Mouse (Mus musculus): Measurements from ENCODE around the gene Cirbp.

DNA sequence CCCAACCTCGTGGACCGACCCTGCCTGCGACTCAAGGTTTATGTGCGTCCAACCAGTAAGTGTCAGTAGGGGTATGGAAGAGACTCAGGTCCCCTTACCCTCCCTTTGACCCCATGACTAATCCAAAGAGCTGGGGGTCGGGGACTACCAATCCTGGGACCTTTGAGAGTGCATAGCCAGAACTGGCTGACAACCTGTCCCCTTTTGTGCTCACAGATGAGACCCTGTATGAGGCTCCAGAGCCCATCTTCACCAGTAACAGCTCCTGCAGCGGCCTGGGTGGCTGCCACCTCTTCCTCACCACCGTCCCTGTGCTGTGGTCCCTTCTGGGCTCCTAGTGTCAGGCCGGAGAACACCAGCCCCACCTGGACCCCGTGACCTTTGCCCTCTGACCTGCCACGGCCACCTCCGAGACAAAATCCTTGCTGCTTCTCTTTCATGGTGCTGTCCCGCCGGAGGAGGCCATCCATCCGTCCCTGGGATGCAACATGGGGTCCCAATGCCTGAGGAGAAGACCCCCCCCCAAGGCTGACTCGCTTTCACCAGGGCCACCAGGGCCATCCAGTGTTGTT, 22.8 kb downstream of the Cirbp start:
- TF ChIP-seq CTCF (IDR thresholded peaks at IDR 0.05; ENCODE audit: low read depth) (no peak), EP300 (IDR thresholded peaks at IDR 0.05; ENCODE audit: low read depth) (no peak)
